Mouse (Mus musculus) kidney, postnatal 25 days (tissue): ENCODE measurements around the gene Cldn17.
A peak's percentile ranks its signal among the peaks of the same experiment; 100 is the strongest.

Source experiments
- DNase-seq, 2 experiments: peaks; one replicate each; pipeline ENCODE4 v3.0.0; 2021; ENCODE audit warnings: mixed read lengths in 2 of 2

Gene Cldn17

GRCm38 (mm10) chr16:88506878-88507277 is at the start of gene Cldn17:
Gene Cldn17 (minus strand): TSS chr16:88506978.
- no peak for DNase-seq

- DNase-seq, result peak in 1 of 2 experiments; percentile 67
These were observed 35.7 kb upstream of the Cldn17 start for GRCm38 (mm10) chr16:88542488-88542887.

GRCm38 (mm10) chr16:88539841-88540487 is 33.2 kb upstream of the Cldn17 start:
- no peak for DNase-seq

GRCm38 (mm10) chr16:88511348-88511747 is 4.6 kb upstream of the Cldn17 start:
- DNase-seq, result no peak

GRCm38 (mm10) chr16:88508150-88508549 is 1.4 kb upstream of the Cldn17 start:
- no peak for DNase-seq

- no peak for DNase-seq
These were observed 440 bp downstream of the Cldn17 start for GRCm38 (mm10) chr16:88506338-88506737.

- DNase-seq, result no peak
These were observed 18.7 kb downstream of the Cldn17 start for GRCm38 (mm10) chr16:88488096-88488495.

- no peak for DNase-seq
These were observed 26.6 kb downstream of the Cldn17 start for GRCm38 (mm10) chr16:88480011-88480774.

GRCm38 (mm10) chr16:88463235-88463634 is 43.5 kb downstream of the Cldn17 start:
- no peak for DNase-seq
